Mouse (Mus musculus): ENCODE measurements around the gene Olfr523.

Gene Olfr523

GRCm38 (mm10) chr7:140179176-140179575 lies 6.2 kb downstream of the Olfr523 start:
- in situ Hi-C loops (cut with MboI), result no loop called here

GRCm38 (mm10) chr7:140180692-140181091 lies 7.7 kb downstream of the Olfr523 start:
- in situ Hi-C loops (cut with MboI), result no loop called here

GRCm38 (mm10) chr7:140184206-140184605 lies 11.2 kb downstream of the Olfr523 start:
- in situ Hi-C loops (cut with MboI), result no loop called here

- in situ Hi-C loops (cut with MboI), result no loop called here
These were observed 13.9 kb downstream of the Olfr523 start for GRCm38 (mm10) chr7:140186646-140187620.

GRCm38 (mm10) chr7:140187721-140188390 lies 14.8 kb downstream of the Olfr523 start:
- in situ Hi-C loops (cut with MboI), result no loop called here

GRCm38 (mm10) chr7:140188391-140189328 lies 15.6 kb downstream of the Olfr523 start:
- in situ Hi-C loops (cut with MboI), result no loop called here

- in situ Hi-C loops (cut with MboI), result no loop called here
These were observed 17.4 kb downstream of the Olfr523 start for GRCm38 (mm10) chr7:140190435-140190834.

GRCm38 (mm10) chr7:140192445-140192844 lies 19.4 kb downstream of the Olfr523 start:
- in situ Hi-C loops (cut with MboI), result no loop called here

GRCm38 (mm10) chr7:140192851-140193250 lies 19.8 kb downstream of the Olfr523 start:
- in situ Hi-C loops (cut with MboI), result no loop called here

- in situ Hi-C loops (cut with MboI), result no loop called here
These were observed 21.0 kb downstream of the Olfr523 start for GRCm38 (mm10) chr7:140194031-140194430.

GRCm38 (mm10) chr7:140196002-140196401 lies 23.0 kb downstream of the Olfr523 start:
- in situ Hi-C loops (cut with MboI), result no loop called here

- in situ Hi-C loops (cut with MboI), result no loop called here
These were observed 28.1 kb downstream of the Olfr523 start for GRCm38 (mm10) chr7:140201090-140201489.

- in situ Hi-C loops (cut with MboI), result no loop called here
These were observed 32.8 kb downstream of the Olfr523 start, which contains the start of gene Olfr524 for GRCm38 (mm10) chr7:140205864-140206263. Olfr524 (minus strand) TSS chr7:140205964.

- in situ Hi-C loops (cut with MboI), result no loop called here
These were observed 33.9 kb downstream of the Olfr523 start for GRCm38 (mm10) chr7:140206904-140207303.

- in situ Hi-C loops (cut with MboI), result no loop called here
These were observed 35.1 kb downstream of the Olfr523 start for GRCm38 (mm10) chr7:140208153-140208552.

GRCm38 (mm10) chr7:140208677-140209076 lies 35.7 kb downstream of the Olfr523 start:
- in situ Hi-C loops (cut with MboI), result no loop called here

GRCm38 (mm10) chr7:140213841-140214240 lies 40.8 kb downstream of the Olfr523 start:
- in situ Hi-C loops (cut with MboI), result no loop called here

- in situ Hi-C loops (cut with MboI), result no loop called here
These were observed 45.0 kb downstream of the Olfr523 start, which contains the start of gene Cd163l1 for GRCm38 (mm10) chr7:140217967-140218366. Cd163l1 (plus strand) TSS chr7:140218267.

- in situ Hi-C loops (cut with MboI), result no loop called here
These were observed 46.3 kb downstream of the Olfr523 start for GRCm38 (mm10) chr7:140219268-140219667.

- in situ Hi-C loops (cut with MboI), result no loop called here
These were observed 47.4 kb downstream of the Olfr523 start for GRCm38 (mm10) chr7:140220375-140220774.

GRCm38 (mm10) chr7:140224209-140224608 lies 51.2 kb downstream of the Olfr523 start:
- in situ Hi-C loops (cut with MboI), result no loop called here
